ENCODE assay signal across 40 mouse cellular contexts in genomic region chr5:77013171-77013570, GRCm38 (mm10). TPM values are rescaled to one million over a fixed set of nuclear protein-coding genes. Genes with fewer than 3 reads are reported as not detected.
DNase-seq lines count a peak whose midpoint lies in the region; ATAC-seq and TF ChIP-seq lines count a peak whose summit lies in the region.
"Had no signal": no experiment of that assay in that cellular context is flagged by ENCODE, and none has a peak within 500 bp of the region (broad histone marks: within the 10 kb centered on the region; RNA-seq: fewer than 3 reads in every experiment).

No protein-coding gene starts in this region.

- intact Hi-C loops in left cerebral cortex, adult 2 months (cut with DNase I), result no loop called here

- TF ChIP-seq POLR2A in liver, adult 2 months (IDR thresholded peaks at IDR 0.05; ENCODE audit: extremely low read depth, insufficient read depth, low read length), result no peak
- TF ChIP-seq POLR2A in testis, adult 2 months (IDR thresholded peaks at IDR 0.05; ENCODE audit: control insufficient read depth, low read depth, low read length), result no peak

- H3K27me3 ChIP-seq in liver, adult 2 months (ENCODE audit: control insufficient read depth, insufficient read depth, low read length), result no peaks in the 10 kb centered on the region
- no peaks in the 10 kb centered on the region for H3K27me3 ChIP-seq in testis, adult 2 months (ENCODE audit: control insufficient read depth, insufficient read depth, low read length)
- no peaks in the 10 kb centered on the region for H3K27me3 ChIP-seq in splenic B cell, adult 2 months (ENCODE audit: control insufficient read depth, insufficient read depth, low read length, poor library complexity, severe bottlenecking)
- H3K27me3 ChIP-seq: embryonic facial prominence, embryonic 15.5 days; intestine, embryonic 15.5 days had no signal

- ATAC-seq in granulocyte monocyte progenitor cell, adult 5-6 weeks (replicated peaks; ENCODE audit: poor library complexity, severe bottlenecking), result peak; percentile 92
- ATAC-seq: activated CD4-positive, CD25-positive, alpha-beta regulatory T cell, adult 4 months; forebrain, postnatal 0 days; hindbrain, postnatal 0 days; intestine, embryonic 15.5 days had no signal

- no peak for TF ChIP-seq CTCF in liver, adult 2 months (IDR thresholded peaks at IDR 0.05; ENCODE audit: low read depth, low read length)
- TF ChIP-seq CTCF in testis, adult 2 months (IDR thresholded peaks at IDR 0.05; ENCODE audit: control insufficient read depth, insufficient read depth, insufficient replicate concordance, low read depth, low read length), result no peak
- TF ChIP-seq CTCF in left cerebral cortex, adult 2 months (IDR thresholded peaks at IDR 0.05), result no peak

- H3K79me2 ChIP-seq in liver, adult 2 months (ENCODE audit: control insufficient read depth, insufficient read depth, low read length), result no peaks in the 10 kb centered on the region

- DNase-seq in liver, adult 2 months (ENCODE audit: extremely low read depth, low read depth, low spot score), result peak; percentile 13
- no peak for DNase-seq in liver
- no peak for DNase-seq in testis, postnatal 14 days (ENCODE audit: low spot score)
- peak; percentile 65 for DNase-seq in splenic B cell, adult 2 months (ENCODE audit: low read depth, low spot score)
- DNase-seq in left cerebral cortex, adult 2 months (ENCODE audit: extremely low spot score in 1 of 2, low spot score in 2 of 2), result no peak
- no peak for DNase-seq in cerebellum, postnatal 14 days
- DNase-seq: adrenal gland, postnatal 10 days; cerebellum, adult 11 months; cerebellum, postnatal 10 days; forebrain, postnatal 0 days; kidney, adult 8-10 months; kidney, postnatal 10 days; layer of hippocampus, adult 9-11 months; liver, embryonic 13.5 days; lung, adult 18-20 months; lung, postnatal 36 days; midbrain, embryonic 14.5 days; right cerebral cortex, adult 18-20 months; thymus, postnatal 25 days had no signal

- H3K4me3 ChIP-seq in liver, adult 2 months (ENCODE audit: insufficient read depth, low read depth, low read length), result no peak overlapping the region
- H3K4me3 ChIP-seq in testis, adult 2 months (ENCODE audit: control insufficient read depth, low read depth, low read length), result peak overlapping the region; percentile 44; the same call in 1 of the 2 replicates
- no peak overlapping the region for H3K4me3 ChIP-seq in left cerebral cortex, adult 2 months
- H3K4me3 ChIP-seq: embryonic facial prominence, embryonic 10.5 days; embryonic facial prominence, embryonic 15.5 days; forebrain, embryonic 12.5 days; heart, embryonic 15.5 days; intestine, embryonic 15.5 days; limb, embryonic 13.5 days; liver, embryonic 13.5 days; myocyte; neural tube, embryonic 12.5 days had no signal

- WGBS in liver, adult 2 months, result 70% methylated on average over 3 of the region's 3 CpGs

- H3K4me1 ChIP-seq in liver, adult 2 months (ENCODE audit: control insufficient read depth, insufficient read depth, low read length), result no peaks in the 10 kb centered on the region; the same call in 1 of the 2 replicates
- peaks cover 4% of the 10 kb centered on the region for H3K4me1 ChIP-seq in testis, adult 2 months (ENCODE audit: control insufficient read depth, insufficient read depth, low read length)
- H3K4me1 ChIP-seq: forebrain, embryonic 12.5 days; intestine, embryonic 15.5 days; limb, embryonic 13.5 days; neural tube, embryonic 12.5 days had no signal

- H3K27ac ChIP-seq in liver, adult 2 months (replicated peaks; ENCODE audit: insufficient read depth, low read depth, low read length), result no peak overlapping the region
- H3K27ac ChIP-seq in testis, adult 2 months (ENCODE audit: control insufficient read depth, insufficient read depth, low read depth, low read length), result peak overlapping the region; percentile 9; the same call in 1 of the 2 replicates
- no peak overlapping the region for H3K27ac ChIP-seq in left cerebral cortex, adult 2 months
- H3K27ac ChIP-seq: embryonic facial prominence, embryonic 10.5 days; embryonic facial prominence, embryonic 15.5 days; forebrain, embryonic 12.5 days; heart, embryonic 15.5 days; hindbrain, postnatal 0 days; intestine, embryonic 15.5 days; limb, embryonic 13.5 days; liver, embryonic 13.5 days; neural tube, embryonic 12.5 days had no signal

- H3K9ac ChIP-seq in liver, adult 2 months (ENCODE audit: low read depth, low read length), result no peak overlapping the region
- H3K9ac ChIP-seq: embryonic facial prominence, embryonic 15.5 days; forebrain, embryonic 12.5 days; forebrain, postnatal 0 days; heart, embryonic 15.5 days; intestine, embryonic 15.5 days; limb, embryonic 13.5 days; liver, embryonic 13.5 days; neural tube, embryonic 12.5 days had no signal

- no peaks in the 10 kb centered on the region for H3K36me3 ChIP-seq in liver, adult 2 months (ENCODE audit: control insufficient read depth, insufficient read depth, low read length)
- H3K36me3 ChIP-seq in testis, adult 2 months (ENCODE audit: control insufficient read depth, insufficient read depth, low read length), result no peaks in the 10 kb centered on the region; the same call in 1 of the 2 replicates
- H3K36me3 ChIP-seq in splenic B cell, adult 2 months (ENCODE audit: control insufficient read depth, insufficient read depth, low read length, poor library complexity, severe bottlenecking), result no peaks in the 10 kb centered on the region
- H3K36me3 ChIP-seq: embryonic facial prominence, embryonic 10.5 days; embryonic facial prominence, embryonic 15.5 days; forebrain, embryonic 12.5 days; heart, embryonic 15.5 days; intestine, embryonic 15.5 days; limb, embryonic 13.5 days; liver, embryonic 13.5 days; neural tube, embryonic 12.5 days had no signal

RNA-seq across cellular contexts. Expression of gene Thegl, which starts 2.7 kb away (rescaled TPM):
- not detected in 2 replicates for total RNA-seq in liver, adult 2 months (2014; rRNA removed)
- polyA plus RNA-seq in liver, adult 2 months (2012; rRNA removed), result not detected in 2 replicates
- 145 and 149 TPM in 2 replicates for polyA plus RNA-seq in testis, adult 2 months (2012; rRNA removed)
- not detected in 2 replicates for total RNA-seq in granulocyte monocyte progenitor cell, adult 5-6 weeks (2014; fragmentation: Nextera tagmentation)
- total RNA-seq in granulocyte monocyte progenitor cell, adult 5-6 weeks (2017), result not detected in 2 replicates
- total RNA-seq in left cerebral cortex, adult 2 months (2021), result under 1 TPM; 0.47 to 0.57 TPM
- total RNA-seq: adrenal gland, postnatal 10 days; ES-E14; gastrocnemius, adult 8-10 months; gastrocnemius, postnatal 4 days; heart, postnatal 25 days had no signal
- polyA plus RNA-seq: activated CD4-positive, CD25-positive, alpha-beta regulatory T cell, adult 4 months; embryonic facial prominence, embryonic 10.5 days; heart, embryonic 15.5 days; hindbrain, embryonic 11.5 days; limb, embryonic 13.5 days; myocyte; spleen, adult 2 months had no signal

RNA-seq across cellular contexts. Expression of gene Arl9, which starts 9.3 kb away (rescaled TPM):
- not detected in 2 replicates for total RNA-seq in liver, adult 2 months (2014; rRNA removed)
- polyA plus RNA-seq in liver, adult 2 months (2012; rRNA removed), result 0.33 TPM in 1 of 2 replicates, not detected in the other
- polyA plus RNA-seq in testis, adult 2 months (2012; rRNA removed), result 84.8 and 131 TPM in 2 replicates
- total RNA-seq in granulocyte monocyte progenitor cell, adult 5-6 weeks (2014; fragmentation: Nextera tagmentation), result 2.3 TPM in 1 of 2 replicates, not detected in the other
- not detected in 2 replicates for total RNA-seq in granulocyte monocyte progenitor cell, adult 5-6 weeks (2017)
- total RNA-seq in left cerebral cortex, adult 2 months (2021), result not detected
- total RNA-seq: ES-E14; forebrain, postnatal 0 days; gastrocnemius, adult 8-10 months; gastrocnemius, postnatal 4 days; heart, postnatal 25 days; hindbrain, postnatal 0 days; left cerebral cortex, postnatal 25 days; megakaryocyte-erythroid progenitor cell, adult 5-6 weeks had no signal
- polyA plus RNA-seq: activated CD4-positive, CD25-positive, alpha-beta regulatory T cell, adult 4 months; embryonic facial prominence, embryonic 15.5 days; forebrain, embryonic 12.5 days; forebrain, postnatal 0 days; heart, embryonic 15.5 days; hindbrain, postnatal 0 days; limb, embryonic 13.5 days; liver, embryonic 13.5 days; midbrain, embryonic 14.5 days; myocyte; neural tube, embryonic 12.5 days; spleen, adult 2 months; stomach, embryonic 14.5 days had no signal

RNA-seq across cellular contexts. Expression of gene Srp72, which starts 38.7 kb away (rescaled TPM):
- 43.4 and 43.5 TPM in 2 replicates for total RNA-seq in liver, adult 2 months (2014; rRNA removed)
- 18.4 and 23.1 TPM in 2 replicates for polyA plus RNA-seq in liver, adult 2 months (2012; rRNA removed)
- polyA plus RNA-seq in testis, adult 2 months (2012; rRNA removed), result 45.3 and 56.2 TPM in 2 replicates
- total RNA-seq in granulocyte monocyte progenitor cell, adult 5-6 weeks (2014; fragmentation: Nextera tagmentation), result 188 and 189 TPM in 2 replicates
- total RNA-seq in granulocyte monocyte progenitor cell, adult 5-6 weeks (2017), result 145 and 146 TPM in 2 replicates
- total RNA-seq in left cerebral cortex, adult 2 months (2021), result 100 to 1,000 TPM in 1 of 2 experiments, 10 to 100 TPM in 1; 95.1 to 104 TPM

Comparison
In these comparisons a context has a peak if more than half of its experiments do, and no peak if none do; other contexts are left out.
1. DNase-seq: peak in liver, adult 2 months (single experiment) and splenic B cell, adult 2 months (single experiment); none in liver (single experiment), testis, postnatal 14 days (single experiment), left cerebral cortex, adult 2 months (0 of 2) and cerebellum, postnatal 14 days (0 of 2).